Mouse (Mus musculus): ENCODE measurements around the gene Inmt.
"Not testable (repeated sequence)": the region's sequence is repeated elsewhere in the genome, so short reads cannot be mapped to it uniquely, and the experiment has no call there.

The Inmt gene

GRCm38 (mm10) chr6:55174741-55175181 lies at the start of gene Inmt:
TSS of gene Inmt (minus strand) at chr6:55175043.
- peak; percentile 53 for DNase-seq

GRCm38 (mm10) chr6:55223986-55224385 lies 49.1 kb upstream of the Inmt start:
- DNase-seq = no peak

GRCm38 (mm10) chr6:55218232-55218631 lies 43.4 kb upstream of the Inmt start:
- DNase-seq = no peak

GRCm38 (mm10) chr6:55214541-55214940 lies 39.7 kb upstream of the Inmt start:
- DNase-seq = peak; percentile 69

- peak; percentile 65 for DNase-seq
These were observed 35.9 kb upstream of the Inmt start for GRCm38 (mm10) chr6:55210423-55211365.

GRCm38 (mm10) chr6:55207786-55208185 lies 32.9 kb upstream of the Inmt start:
- no peak for DNase-seq

- DNase-seq = no peak
These were observed 29.1 kb upstream of the Inmt start for GRCm38 (mm10) chr6:55203931-55204330.

- DNase-seq = peak; percentile 95
These were observed 28.4 kb upstream of the Inmt start, which contains the start of gene Mindy4 for GRCm38 (mm10) chr6:55202913-55203910. TSS of gene Mindy4 (plus strand) at chr6:55203383.

- DNase-seq = peak; percentile 73
These were observed 24.2 kb upstream of the Inmt start for GRCm38 (mm10) chr6:55199047-55199446.

- no peak for DNase-seq
These were observed 18.3 kb upstream of the Inmt start for GRCm38 (mm10) chr6:55193171-55193570.

- no peak for DNase-seq
These were observed 16.7 kb upstream of the Inmt start for GRCm38 (mm10) chr6:55191537-55191936.

GRCm38 (mm10) chr6:55189406-55189805 lies 14.6 kb upstream of the Inmt start:
- no peak for DNase-seq

GRCm38 (mm10) chr6:55187827-55188226 lies 13.0 kb upstream of the Inmt start:
- DNase-seq = not testable (repeated sequence)

GRCm38 (mm10) chr6:55182655-55183430 lies 8.0 kb upstream of the Inmt start:
- no peak for DNase-seq

- peak; percentile 64 for DNase-seq
These were observed 4.7 kb upstream of the Inmt start for GRCm38 (mm10) chr6:55179560-55179959.

- peak; percentile 55 for DNase-seq
These were observed 2.4 kb upstream of the Inmt start for GRCm38 (mm10) chr6:55177060-55177732.

- peak; percentile 65 for DNase-seq
These were observed 1.0 kb upstream of the Inmt start for GRCm38 (mm10) chr6:55175892-55176291.

- DNase-seq = no peak
These were observed 613 bp upstream of the Inmt start for GRCm38 (mm10) chr6:55175456-55175855.

- no peak for DNase-seq
These were observed 898 bp downstream of the Inmt start for GRCm38 (mm10) chr6:55173941-55174349.

GRCm38 (mm10) chr6:55173171-55173570 lies 1.7 kb downstream of the Inmt start:
- no peak for DNase-seq

GRCm38 (mm10) chr6:55171638-55172037 lies 3.2 kb downstream of the Inmt start:
- DNase-seq = no peak

- no peak for DNase-seq
These were observed 5.0 kb downstream of the Inmt start for GRCm38 (mm10) chr6:55169818-55170217.
